21 mouse cellular contexts compared by ENCODE assay signal in the genomic region with DNA sequence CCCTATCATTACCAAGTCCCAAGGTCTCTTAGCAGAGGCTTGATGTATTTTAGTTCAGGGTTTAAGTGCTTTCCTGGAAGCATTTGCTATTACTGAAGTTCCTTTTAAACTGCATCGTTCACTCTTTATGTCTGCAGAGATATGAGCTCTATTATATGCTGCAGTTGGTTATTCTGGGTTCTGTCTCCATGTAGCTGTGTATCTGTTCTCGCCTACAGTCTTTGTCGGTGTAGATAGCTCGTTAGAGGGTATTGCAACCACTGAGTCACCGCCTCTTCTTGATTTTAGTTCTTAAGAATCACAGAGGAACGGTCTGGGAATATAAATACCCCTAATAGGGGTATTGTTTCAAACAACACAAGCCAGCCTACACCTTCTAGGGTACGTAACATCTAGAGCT.
DNase-seq lines count a peak whose midpoint lies in the region; TF ChIP-seq lines count a peak whose summit lies in the region.
"Had no signal": no experiment of that assay in that cellular context is flagged by ENCODE, and none has a peak within 500 bp of the region (broad histone marks: within the 10 kb centered on the region; RNA-seq: fewer than 3 reads in every experiment).

No protein-coding gene starts in this region.

- DNase-seq in left cerebral cortex, adult 2 months (ENCODE audit: extremely low spot score in 1 of 2, low spot score in 2 of 2) = no peak
- DNase-seq in left cerebral cortex, adult 8-10 months (ENCODE audit: low spot score in 2 of 2) = no peak
- DNase-seq in right cerebral cortex, adult 18-20 months = peak; percentile 6
- DNase-seq in right cerebral cortex, postnatal 4 days = no peak
- DNase-seq in layer of hippocampus, adult 9-10 months (ENCODE audit: low spot score) = no peak
- no peak for DNase-seq in adrenal gland, postnatal 36 days
- DNase-seq: adrenal gland, adult 2 months; adrenal gland, postnatal 10 days; adrenal gland, postnatal 25 days; cerebellum, adult 11 months; cerebellum, adult 18-20 months; cerebellum, adult 8-10 months; cerebellum, adult 9-11 months; cerebellum, postnatal 14 days; cerebellum, postnatal 36 days; forebrain, postnatal 0 days had no signal

- no peak for TF ChIP-seq POLR2A in cortical plate, adult 2 months (IDR thresholded peaks at IDR 0.05; ENCODE audit: extremely low read depth, insufficient read depth, low read length)

- peak overlapping the region; percentile 63 for H3K27ac ChIP-seq in left cerebral cortex, adult 2 months
- H3K27ac ChIP-seq in cortical plate, adult 2 months (ENCODE audit: insufficient read depth, low read length) = peak overlapping the region; percentile 37; the same call in 1 of the 2 replicates
- H3K27ac ChIP-seq: embryonic facial prominence, embryonic 10.5 days; embryonic facial prominence, embryonic 12.5 days; forebrain, embryonic 13.5 days; forebrain, embryonic 15.5 days had no signal

- H3K4me3 ChIP-seq in left cerebral cortex, adult 2 months = no peak overlapping the region
- no peak overlapping the region for H3K4me3 ChIP-seq in cortical plate, adult 2 months (ENCODE audit: insufficient read depth, low read length)
- H3K4me3 ChIP-seq: embryonic facial prominence, embryonic 10.5 days; embryonic facial prominence, embryonic 12.5 days; forebrain, embryonic 13.5 days; forebrain, embryonic 15.5 days had no signal

- TF ChIP-seq CTCF in left cerebral cortex, adult 2 months (IDR thresholded peaks at IDR 0.05) = no peak
- no peak for TF ChIP-seq CTCF in cortical plate, adult 2 months (IDR thresholded peaks at IDR 0.05; ENCODE audit: extremely low read depth, insufficient read depth, low read length)

- intact Hi-C loops in left cerebral cortex, adult 2 months (cut with DNase I) = no loop called here

- H3K4me1 ChIP-seq in cortical plate, adult 2 months (ENCODE audit: control insufficient read depth, insufficient read depth, low read length) = no peaks in the 10 kb centered on the region; the same call in 1 of the 2 replicates
- H3K4me1 ChIP-seq: embryonic facial prominence, embryonic 10.5 days; embryonic facial prominence, embryonic 12.5 days; forebrain, embryonic 13.5 days; forebrain, embryonic 15.5 days had no signal
